Mouse (Mus musculus) gastrocnemius, adult 2 months (tissue): ENCODE results near the gene Gnb4. TPM values are rescaled to one million over a fixed set of nuclear protein-coding genes. Genes with fewer than 3 reads are reported as not detected.

Experiments used
- DNase-seq: peaks from one replicate; pipeline ENCODE4 v3.0.0; 2022
- H3K27ac ChIP-seq: fragments of 200-600 bp; 2 replicates; pipeline ENCODE4 v1.8.1; 2022; ENCODE audit warnings: mild to moderate bottlenecking
- H3K4me3 ChIP-seq: fragments of 200-600 bp; 2 replicates; pipeline ENCODE4 v1.8.1; 2022; ENCODE audit warnings: mild to moderate bottlenecking, moderate library complexity
- CTCF ChIP-seq: fragments of 200-600 bp; IDR thresholded peaks from 2 replicates; pipeline ENCODE4 v1.8.1; 2022; ENCODE audit warnings: antibody characterized with exemption, mild to moderate bottlenecking, moderate library complexity
- intact Hi-C: fragments of 180-260 bp; cut with DNase I; formaldehyde crosslinking; loops from one replicate; pipeline ENCODE4 v1.15.1; 2025
- total RNA-seq, 2 experiments: library from RNA; stranded (reverse); gene quantifications; 2 replicates each; pipeline ENCODE4 v1.2.3; 2021

The Gnb4 gene
- total RNA-seq, 2 experiments from 2014 or later, result 4.3 to 7.2 TPM

- no peak for TF ChIP-seq CTCF
- Histone ChIP-seq H3K27ac (no peak overlapping the region), H3K4me3 (no peak overlapping the region)
- DNase-seq, result no peak
- intact Hi-C loops, result no loop called here
Measured at GRCm38 (mm10) chr3:32644751-32645150, 28.4 kb upstream of the Gnb4 start.

GRCm38 (mm10) chr3:32642116-32642515 is 25.7 kb upstream of the Gnb4 start:
- DNase-seq, result no peak
- intact Hi-C loops, result no loop called here
- Histone ChIP-seq H3K27ac (no peak overlapping the region), H3K4me3 (no peak overlapping the region)
- TF ChIP-seq CTCF, result no peak

GRCm38 (mm10) chr3:32638240-32638639 is 21.9 kb upstream of the Gnb4 start:
- no peak overlapping the region for H3K4me3 ChIP-seq
- intact Hi-C loops, result no loop called here
- TF ChIP-seq CTCF, result no peak
- H3K27ac ChIP-seq, result peak overlapping the region; percentile 51
- DNase-seq, result no peak

GRCm38 (mm10) chr3:32632760-32633264 is 16.4 kb upstream of the Gnb4 start:
- TF ChIP-seq CTCF, result no peak
- no peak overlapping the region for H3K4me3 ChIP-seq
- H3K27ac ChIP-seq, result no peak overlapping the region
- intact Hi-C loops, result no loop called here
- DNase-seq, result no peak

GRCm38 (mm10) chr3:32630210-32630609 is 13.8 kb upstream of the Gnb4 start:
- intact Hi-C loops, result no loop called here
- H3K4me3 ChIP-seq, result no peak overlapping the region

GRCm38 (mm10) chr3:32628141-32628540 is 11.8 kb upstream of the Gnb4 start:
- Histone ChIP-seq H3K27ac (peak overlapping the region; percentile 43), H3K4me3 (no peak overlapping the region)
- intact Hi-C loops, result no loop called here
- TF ChIP-seq CTCF, result no peak
- DNase-seq, result peak; percentile 36

More at GRCm38 (mm10) chr3:32630210-32630609, 13.8 kb upstream of the Gnb4 start:
- peak; percentile 42 for DNase-seq
- no peak overlapping the region for H3K27ac ChIP-seq
- no peak for TF ChIP-seq CTCF

- no peak for TF ChIP-seq CTCF
- no peak for DNase-seq
- Histone ChIP-seq H3K27ac (no peak overlapping the region), H3K4me3 (no peak overlapping the region)
- intact Hi-C loops, result no loop called here
Measured at GRCm38 (mm10) chr3:32622106-32622505, 5.7 kb upstream of the Gnb4 start.

- no peak for DNase-seq
- H3K27ac ChIP-seq, result no peak overlapping the region
- no peak overlapping the region for H3K4me3 ChIP-seq
- intact Hi-C loops, result no loop called here
- TF ChIP-seq CTCF, result no peak
Measured at GRCm38 (mm10) chr3:32621658-32622057, 5.3 kb upstream of the Gnb4 start.

- intact Hi-C loops, result loop anchor here (10.0 kb wide), 1 partner anchor 48 kb away; no protein-coding TSS in a partner anchor
- DNase-seq, result no peak
- H3K4me3 ChIP-seq, result peak overlapping the region; percentile 86
- TF ChIP-seq CTCF, result no peak
- peak overlapping the region; percentile 76 for H3K27ac ChIP-seq
Measured at GRCm38 (mm10) chr3:32617053-32617642, 763 bp upstream of the Gnb4 start.

- Histone ChIP-seq H3K27ac (peak overlapping the region; percentile 76), H3K4me3 (peak overlapping the region; percentile 86)
- intact Hi-C loops, result loop anchor here (10.0 kb wide), 1 partner anchor 49 kb away; no protein-coding TSS in a partner anchor
- DNase-seq, result no peak
- no peak for TF ChIP-seq CTCF
Measured at GRCm38 (mm10) chr3:32616006-32616330, 417 bp downstream of the Gnb4 start.

- intact Hi-C loops, result loop anchor here (10.0 kb wide), 1 partner anchor 49 kb away; no protein-coding TSS in a partner anchor
- DNase-seq, result no peak
- no peak for TF ChIP-seq CTCF
- peak overlapping the region; percentile 49 for H3K27ac ChIP-seq
- peak overlapping the region; percentile 86 for H3K4me3 ChIP-seq
Measured at GRCm38 (mm10) chr3:32615376-32615775, 1.0 kb downstream of the Gnb4 start.

- intact Hi-C loops, result loop anchor here (10.0 kb wide), 1 partner anchor 50 kb away; no protein-coding TSS in a partner anchor
- peak overlapping the region; percentile 86 for H3K4me3 ChIP-seq
Measured at GRCm38 (mm10) chr3:32614786-32615185, 1.6 kb downstream of the Gnb4 start.

GRCm38 (mm10) chr3:32611606-32612170 is 4.7 kb downstream of the Gnb4 start:
- intact Hi-C loops, result loop anchor here (2.0 to 10.0 kb wide), 2 partner anchors 53 to 87 kb away; no protein-coding TSS in a partner anchor
- Histone ChIP-seq H3K27ac (no peak overlapping the region; the same call in 1 of the 2 replicates), H3K4me3 (no peak overlapping the region; the same call in 1 of the 2 replicates)
- no peak for DNase-seq
- TF ChIP-seq CTCF, result no peak

More at GRCm38 (mm10) chr3:32614786-32615185, 1.6 kb downstream of the Gnb4 start:
- peak overlapping the region; percentile 20; the same call in 1 of the 2 replicates for H3K27ac ChIP-seq
- DNase-seq, result no peak
- no peak for TF ChIP-seq CTCF
